Mouse (Mus musculus) gastrocnemius, postnatal 10 days (tissue): ENCODE data around the gene Rfc1. TPM values are rescaled to one million over a fixed set of nuclear protein-coding genes. Genes with fewer than 3 reads are reported as not detected.

Source experiments
- total RNA-seq, 2 experiments: library from RNA; stranded (reverse); gene quantifications; 2 replicates each; pipeline ENCODE4 v1.2.3; 2021

Gene Rfc1
- total RNA-seq, 2 experiments from 2014 or later: 21.5 to 26.1 TPM

Other genes with a start within 250 kb of the Rfc1 start
- gene Tmem156, start 243.5 kb downstream of the Rfc1 start, total RNA-seq: under 1 TPM in 1 of 2 experiments, not detected in 1; 0.23 TPM
- 10 to 100 TPM; 12.1 to 15.1 TPM for gene Klhl5, start 228.1 kb downstream of the Rfc1 start, total RNA-seq
- gene Wdr19, start 136.0 kb downstream of the Rfc1 start, total RNA-seq: 1 to 10 TPM; 2.3 to 3.1 TPM
- under 1 TPM; 0.45 to 0.79 TPM for gene Klb, start 12.6 kb upstream of the Rfc1 start, total RNA-seq
- gene Rpl9, start 55.8 kb upstream of the Rfc1 start, total RNA-seq: 100 to 1,000 TPM; 830 to 872 TPM
- 10 to 100 TPM; 47.6 to 52.4 TPM for gene Lias, start 55.8 kb upstream of the Rfc1 start, total RNA-seq
- 10 to 100 TPM; 20.7 to 24.6 TPM for gene Ugdh, start 100.3 kb upstream of the Rfc1 start, total RNA-seq
- 1 to 10 TPM; 1.3 to 3.7 TPM for gene Gm43552, start 157.2 kb upstream of the Rfc1 start, total RNA-seq
- 10 to 100 TPM; 45.5 to 49.0 TPM for gene Smim14, start 201.5 kb upstream of the Rfc1 start, total RNA-seq
- 10 to 100 TPM; 76.8 to 81.2 TPM for gene Ube2k, start 201.6 kb upstream of the Rfc1 start, total RNA-seq